Mouse (Mus musculus): Measurements from ENCODE around the gene Sh3tc1. TPM values are rescaled to one million over a fixed set of nuclear protein-coding genes. Genes with fewer than 3 reads are reported as not detected.

Sh3tc1 gene
- polyA plus RNA-seq, 1 experiment = 18.9 TPM

DNA sequence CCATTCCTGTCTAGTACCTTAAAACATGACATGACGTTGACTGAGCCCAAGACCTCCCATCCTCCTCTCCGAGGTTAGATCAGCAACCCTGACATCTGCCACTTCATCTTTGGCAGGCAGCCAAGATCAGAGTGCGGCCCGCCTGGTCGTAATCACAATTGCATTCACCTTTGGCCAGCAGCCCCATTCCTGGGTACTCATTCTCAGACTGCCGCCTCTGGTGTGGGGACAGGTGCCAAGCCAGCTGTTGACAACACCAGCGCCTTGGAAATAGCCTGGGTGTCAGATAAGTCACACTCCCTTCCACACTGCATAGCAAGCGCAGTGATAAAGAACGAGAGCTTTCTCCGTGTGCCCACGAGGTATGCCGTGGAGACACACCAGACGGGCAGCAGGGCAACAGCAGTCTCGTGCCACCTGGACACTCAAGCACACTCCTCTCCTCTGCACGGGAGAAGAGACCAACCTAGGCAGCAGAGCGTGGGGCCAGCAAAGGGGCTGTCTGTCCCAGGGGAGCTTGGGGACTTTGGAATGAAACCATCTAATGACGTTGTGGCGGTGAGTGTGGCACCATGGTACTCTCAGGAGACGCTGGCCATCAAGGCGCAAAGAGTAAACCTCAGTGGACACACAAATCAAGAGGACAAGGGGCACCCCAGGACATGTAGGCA, 2.4 kb downstream of the Sh3tc1 start:
- H3K4me3 ChIP-seq (replicated peaks; ENCODE audit: control insufficient read depth, low read depth, low read length) = no peak overlapping the region
- WGBS = 63% methylated on average over 20 of the region's 20 CpGs
- H3K27ac ChIP-seq (ENCODE audit: control insufficient read depth, insufficient read depth, low read depth, low read length, poor library complexity) = no peak overlapping the region
- TF ChIP-seq CTCF (IDR thresholded peaks at IDR 0.05; ENCODE audit: control insufficient read depth, insufficient read depth, low read length) = no peak
- no peak for TF ChIP-seq POLR2A (IDR thresholded peaks at IDR 0.05; ENCODE audit: borderline replicate concordance, control insufficient read depth, low read depth, low read length)
- peaks cover 2% of the 10 kb centered on the region; the same call in 1 of the 2 replicates for H3K4me1 ChIP-seq (ENCODE audit: control insufficient read depth, insufficient read depth, low read length)

DNA sequence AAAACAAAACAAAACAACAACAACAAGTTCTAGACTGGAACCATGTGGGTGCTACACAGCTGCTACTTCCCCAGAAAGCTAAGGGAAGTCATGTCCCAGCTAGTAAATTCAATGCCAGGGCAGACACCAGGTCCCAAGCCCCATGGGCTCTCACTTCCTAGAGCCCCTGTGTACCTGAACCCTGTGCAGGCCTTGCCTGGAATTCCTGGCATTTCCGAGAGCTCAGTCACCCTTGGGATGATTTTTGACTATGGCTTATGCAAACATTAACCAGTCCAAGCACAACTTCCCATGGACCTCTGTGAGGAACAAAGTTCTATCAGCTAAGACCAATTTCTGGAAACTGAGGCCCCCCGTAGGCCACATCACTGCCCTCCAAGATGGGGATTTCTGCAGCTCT, 6.3 kb downstream of the Sh3tc1 start:
- 79% methylated on average over 2 of the region's 2 CpGs for WGBS
- H3K27ac ChIP-seq (ENCODE audit: control insufficient read depth, insufficient read depth, low read depth, low read length, poor library complexity) = no peak overlapping the region
- H3K4me3 ChIP-seq (replicated peaks; ENCODE audit: control insufficient read depth, low read depth, low read length) = no peak overlapping the region

DNA sequence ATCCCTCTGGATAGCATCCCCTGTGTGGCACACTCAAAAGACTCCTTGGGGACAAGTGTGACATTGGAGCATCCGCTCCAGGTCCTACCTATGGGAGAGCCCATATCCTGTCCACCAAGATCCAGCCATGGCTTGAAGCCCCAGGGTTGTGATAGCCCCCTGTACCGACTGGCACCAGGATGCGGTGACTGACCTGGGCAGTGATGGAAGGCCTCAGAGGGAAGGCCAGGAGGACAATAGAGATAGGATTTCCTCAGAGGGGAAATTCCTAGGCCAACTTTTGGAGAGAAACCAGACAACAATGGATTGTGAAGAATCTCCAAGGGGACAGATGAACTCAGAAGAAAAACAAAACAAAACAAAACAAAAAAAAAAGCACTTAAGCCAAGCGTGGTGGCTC, 8.8 kb downstream of the Sh3tc1 start:
- no peak overlapping the region for H3K4me3 ChIP-seq (replicated peaks; ENCODE audit: control insufficient read depth, low read depth, low read length)
- 79% methylated on average over 4 of the region's 4 CpGs for WGBS
- TF ChIP-seq CTCF (IDR thresholded peaks at IDR 0.05; ENCODE audit: control insufficient read depth, insufficient read depth, low read length) (no peak), POLR2A (IDR thresholded peaks at IDR 0.05; ENCODE audit: borderline replicate concordance, control insufficient read depth, low read depth, low read length) (no peak)
- no peak overlapping the region for H3K27ac ChIP-seq (ENCODE audit: control insufficient read depth, insufficient read depth, low read depth, low read length, poor library complexity)
- peaks cover 12% of the 10 kb centered on the region; the same call in 1 of the 2 replicates for H3K4me1 ChIP-seq (ENCODE audit: control insufficient read depth, insufficient read depth, low read length)

More for the DNA sequence above, 6.3 kb downstream of the Sh3tc1 start:
- peaks cover 5% of the 10 kb centered on the region; the same call in 1 of the 2 replicates for H3K4me1 ChIP-seq (ENCODE audit: control insufficient read depth, insufficient read depth, low read length)
- TF ChIP-seq POLR2A (IDR thresholded peaks at IDR 0.05; ENCODE audit: borderline replicate concordance, control insufficient read depth, low read depth, low read length) = no peak
- no peak for TF ChIP-seq CTCF (IDR thresholded peaks at IDR 0.05; ENCODE audit: control insufficient read depth, insufficient read depth, low read length)

DNA sequence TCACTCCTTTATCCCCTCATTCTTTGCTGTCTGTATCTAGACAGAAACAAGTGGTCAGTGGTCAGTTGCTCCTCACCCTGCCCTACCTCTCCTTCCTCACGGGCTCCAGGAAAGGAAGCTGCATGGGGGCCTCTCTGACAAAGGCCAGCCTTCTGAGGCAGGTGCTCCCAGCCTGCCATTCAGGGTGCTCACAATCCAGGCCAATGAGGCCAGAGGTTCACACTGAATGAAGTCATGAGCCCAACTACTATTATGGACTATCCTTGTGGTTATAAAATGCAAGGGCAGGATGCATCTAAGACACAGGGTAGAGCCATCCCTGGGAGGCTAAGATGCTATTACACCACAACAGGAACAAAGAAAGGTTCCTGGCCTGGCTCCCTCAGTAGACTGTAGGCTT, 9.2 kb downstream of the Sh3tc1 start:
- no peak overlapping the region for H3K4me3 ChIP-seq (replicated peaks; ENCODE audit: control insufficient read depth, low read depth, low read length)
- no peak overlapping the region for H3K27ac ChIP-seq (ENCODE audit: control insufficient read depth, insufficient read depth, low read depth, low read length, poor library complexity)
- peaks cover 12% of the 10 kb centered on the region; the same call in 1 of the 2 replicates for H3K4me1 ChIP-seq (ENCODE audit: control insufficient read depth, insufficient read depth, low read length)
- WGBS = 42% methylated on average over 1 of the region's 1 CpGs
- TF ChIP-seq CTCF (IDR thresholded peaks at IDR 0.05; ENCODE audit: control insufficient read depth, insufficient read depth, low read length) = no peak
- TF ChIP-seq POLR2A (IDR thresholded peaks at IDR 0.05; ENCODE audit: borderline replicate concordance, control insufficient read depth, low read depth, low read length) = no peak

DNA sequence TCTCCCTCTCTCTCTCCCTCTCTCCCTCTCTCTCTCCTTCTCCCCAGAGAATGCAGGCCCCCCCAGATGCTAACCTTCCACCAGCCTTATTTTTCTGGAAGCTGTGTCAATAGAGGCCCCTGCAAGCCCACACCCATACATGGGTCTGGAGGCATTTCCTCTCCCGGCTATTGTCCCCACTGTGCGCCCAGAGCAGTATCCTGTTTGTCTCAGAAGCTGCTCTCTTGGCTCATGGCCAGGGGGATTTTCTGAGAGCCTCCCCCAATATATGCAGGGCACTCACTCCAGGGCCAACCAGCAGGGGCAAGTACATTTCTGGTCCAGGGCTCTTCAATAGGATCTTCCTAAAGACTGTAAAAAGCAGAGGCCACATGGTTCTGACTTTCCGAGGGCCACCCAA, 9.9 kb downstream of the Sh3tc1 start:
- Histone ChIP-seq H3K4me1 (ENCODE audit: control insufficient read depth, insufficient read depth, low read length) (peaks cover 12% of the 10 kb centered on the region; the same call in 1 of the 2 replicates), H3K27ac (ENCODE audit: control insufficient read depth, insufficient read depth, low read depth, low read length, poor library complexity) (no peak overlapping the region), H3K4me3 (replicated peaks; ENCODE audit: control insufficient read depth, low read depth, low read length) (no peak overlapping the region)
- TF ChIP-seq POLR2A (IDR thresholded peaks at IDR 0.05; ENCODE audit: borderline replicate concordance, control insufficient read depth, low read depth, low read length) (no peak), CTCF (IDR thresholded peaks at IDR 0.05; ENCODE audit: control insufficient read depth, insufficient read depth, low read length) (no peak)
- 43% methylated on average over 3 of the region's 3 CpGs for WGBS

DNA sequence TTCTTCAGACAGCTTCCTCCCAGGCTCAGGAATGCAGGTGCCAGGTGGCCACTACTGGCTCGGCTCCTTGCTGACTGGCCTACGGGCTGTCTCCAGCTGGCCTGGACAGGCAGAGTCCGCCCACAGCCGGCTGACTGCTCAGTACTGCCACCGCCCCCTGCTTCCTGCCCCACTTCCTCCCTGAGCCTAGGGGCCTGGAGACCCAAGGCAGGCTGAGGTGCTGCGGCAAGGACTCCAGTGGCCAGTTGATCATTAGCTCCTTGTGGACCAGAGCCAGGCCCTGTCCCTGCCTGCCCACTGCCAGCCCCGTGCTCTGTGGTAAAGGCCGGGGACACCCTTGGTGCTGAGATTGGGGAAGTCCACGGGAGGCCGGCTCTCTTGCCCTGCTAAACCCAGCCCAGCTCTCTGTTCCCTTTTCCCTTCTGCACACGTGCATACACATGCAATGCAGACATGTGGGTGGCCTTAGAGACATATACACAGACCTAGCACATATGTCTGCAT, 10.8 kb downstream of the Sh3tc1 start:
- Histone ChIP-seq H3K4me1 (ENCODE audit: control insufficient read depth, insufficient read depth, low read length) (peaks cover 12% of the 10 kb centered on the region; the same call in 1 of the 2 replicates), H3K27ac (ENCODE audit: control insufficient read depth, insufficient read depth, low read depth, low read length, poor library complexity) (peak overlapping the region; percentile 92), H3K4me3 (replicated peaks; ENCODE audit: control insufficient read depth, low read depth, low read length) (peak overlapping the region; percentile 82)
- WGBS = 2% methylated on average over 11 of the region's 11 CpGs
- TF ChIP-seq POLR2A (IDR thresholded peaks at IDR 0.05; ENCODE audit: borderline replicate concordance, control insufficient read depth, low read depth, low read length) (peak; percentile 77; the same call in 1 of the 2 replicates), CTCF (IDR thresholded peaks at IDR 0.05; ENCODE audit: control insufficient read depth, insufficient read depth, low read length) (no peak)

DNA sequence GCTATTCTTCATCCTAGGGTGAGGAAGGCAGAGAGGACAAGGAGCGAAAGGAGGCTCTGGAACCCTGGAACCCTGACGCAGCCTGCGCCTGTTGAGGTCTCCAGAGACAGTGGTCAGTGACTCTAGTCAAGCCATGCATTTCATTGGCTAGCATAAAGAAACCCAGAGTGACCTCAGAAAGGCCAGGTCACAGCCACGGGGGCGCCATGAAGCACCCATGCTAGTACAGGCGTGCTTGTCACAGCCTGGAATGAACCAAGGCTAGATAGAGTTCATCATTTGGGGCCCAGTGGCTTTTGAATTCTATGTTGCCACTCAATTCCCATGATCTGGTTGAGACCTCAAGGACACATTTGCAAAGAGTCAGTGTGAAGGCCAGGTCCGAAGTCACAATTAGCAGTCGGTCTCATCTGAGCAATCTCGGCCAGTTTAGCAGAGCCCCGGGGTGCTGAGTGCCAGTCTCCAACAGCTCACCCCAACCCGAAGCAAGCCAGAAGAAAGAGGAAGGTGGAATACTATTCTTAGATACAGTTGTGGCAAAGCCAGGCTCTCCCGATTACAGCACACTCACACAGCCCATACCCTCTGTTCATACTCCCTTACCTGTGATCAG, 11.3 kb downstream of the Sh3tc1 start:
- Histone ChIP-seq H3K4me3 (replicated peaks; ENCODE audit: control insufficient read depth, low read depth, low read length) (peak overlapping the region; percentile 82), H3K4me1 (ENCODE audit: control insufficient read depth, insufficient read depth, low read length) (peaks cover 12% of the 10 kb centered on the region; the same call in 1 of the 2 replicates), H3K27ac (ENCODE audit: control insufficient read depth, insufficient read depth, low read depth, low read length, poor library complexity) (peak overlapping the region; percentile 92)
- 29% methylated on average over 12 of the region's 12 CpGs for WGBS
- TF ChIP-seq POLR2A (IDR thresholded peaks at IDR 0.05; ENCODE audit: borderline replicate concordance, control insufficient read depth, low read depth, low read length) (no peak), CTCF (IDR thresholded peaks at IDR 0.05; ENCODE audit: control insufficient read depth, insufficient read depth, low read length) (no peak)

DNA sequence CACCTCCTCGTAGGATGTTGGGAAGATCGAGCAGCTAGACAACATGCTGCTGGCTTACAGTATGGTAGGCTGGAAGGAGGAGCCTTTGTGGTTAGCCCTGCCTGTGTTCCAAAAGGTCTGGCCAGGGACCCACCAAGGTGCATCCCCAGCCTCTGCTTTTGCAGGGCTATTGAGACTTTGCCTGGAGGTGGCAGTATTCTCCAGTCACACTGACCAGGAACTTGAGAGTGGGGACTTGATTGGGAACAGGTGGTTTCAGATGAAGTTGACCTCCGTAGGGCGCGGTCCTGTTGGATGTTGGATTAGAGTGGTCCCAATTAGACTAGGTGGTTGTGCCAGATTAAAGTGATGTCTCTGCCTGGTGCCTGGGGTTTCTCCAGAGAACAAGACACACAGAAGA, 12.3 kb downstream of the Sh3tc1 start:
- Histone ChIP-seq H3K27ac (ENCODE audit: control insufficient read depth, insufficient read depth, low read depth, low read length, poor library complexity) (no peak overlapping the region), H3K4me3 (replicated peaks; ENCODE audit: control insufficient read depth, low read depth, low read length) (no peak overlapping the region), H3K4me1 (ENCODE audit: control insufficient read depth, insufficient read depth, low read length) (peaks cover 14% of the 10 kb centered on the region; the same call in 1 of the 2 replicates)
- TF ChIP-seq POLR2A (IDR thresholded peaks at IDR 0.05; ENCODE audit: borderline replicate concordance, control insufficient read depth, low read depth, low read length) = no peak
- TF ChIP-seq CTCF (IDR thresholded peaks at IDR 0.05; ENCODE audit: control insufficient read depth, insufficient read depth, low read length) = no peak
- 68% methylated on average over 5 of the region's 5 CpGs for WGBS

Measured in bone marrow, adult 2 months (tissue).